Mouse (Mus musculus) forebrain, embryonic 13.5 days (tissue): ENCODE measurements around the gene Atp1a1. TPM values are rescaled to one million over a fixed set of nuclear protein-coding genes. Genes with fewer than 3 reads are reported as not detected.

Source experiments
- ATAC-seq: fragments of 200-750 bp; cut with Nextera tagmentation; 2 replicates; pipeline ENCODE4 v1.8.0; 2017
- H3K27ac ChIP-seq: fragments of 300-500 bp; sonication (generic); 2 replicates; pipeline ENCODE4 v1.5.1; 2015; ENCODE audit warnings: inconsistent platforms, mild to moderate bottlenecking, moderate library complexity
- H3K27me3 ChIP-seq: fragments of 300-500 bp; sonication (generic); 2 replicates; pipeline ENCODE4 v1.6.1; 2015; ENCODE audit warnings: mild to moderate bottlenecking, inconsistent platforms
- H3K36me3 ChIP-seq: fragments of 300-500 bp; sonication (generic); 2 replicates; pipeline ENCODE4 v1.6.1; 2015; ENCODE audit warnings: mild to moderate bottlenecking, inconsistent platforms; ENCODE audit not compliant: poor library complexity, severe bottlenecking
- H3K4me1 ChIP-seq: fragments of 300-500 bp; sonication (generic); 2 replicates; pipeline ENCODE4 v1.6.1; 2015; ENCODE audit warnings: inconsistent platforms
- H3K4me2 ChIP-seq: fragments of 300-500 bp; sonication (generic); 2 replicates; pipeline ENCODE4 v1.6.1; 2015; ENCODE audit warnings: inconsistent platforms, mild to moderate bottlenecking, moderate library complexity
- H3K4me3 ChIP-seq: fragments of 300-500 bp; sonication (generic); 2 replicates; pipeline ENCODE4 v1.5.1; 2015; ENCODE audit warnings: mild to moderate bottlenecking, inconsistent platforms
- H3K9ac ChIP-seq: fragments of 300-500 bp; sonication (generic); 2 replicates; pipeline ENCODE4 v1.6.1; 2015; ENCODE audit warnings: mild to moderate bottlenecking, inconsistent platforms
- H3K9me3 ChIP-seq: fragments of 300-500 bp; sonication (generic); replicated peaks from 2 replicates; pipeline ENCODE4 v1.6.1; 2016; ENCODE audit warnings: inconsistent platforms
- WGBS: fragments of 180-500 bp; shearing (Covaris S2); methylation state at CpG from one replicate; pipeline ENCODE4 v1.1.7; 2015; 5-methylcytosine and 5-hydroxymethylcytosine counted together
- polyA plus RNA-seq: library from polyadenylated mRNA; unstranded; fragments of >200 nt; fragmentation: Nextera tagmentation; extraction: Ambion mirVana; gene quantifications from 2 replicates; pipeline ENCODE4 v1.2.1, GENCODE M21; 2015

Atp1a1 gene
- polyA plus RNA-seq = 32.5 and 34.0 TPM in 2 replicates

DNA sequence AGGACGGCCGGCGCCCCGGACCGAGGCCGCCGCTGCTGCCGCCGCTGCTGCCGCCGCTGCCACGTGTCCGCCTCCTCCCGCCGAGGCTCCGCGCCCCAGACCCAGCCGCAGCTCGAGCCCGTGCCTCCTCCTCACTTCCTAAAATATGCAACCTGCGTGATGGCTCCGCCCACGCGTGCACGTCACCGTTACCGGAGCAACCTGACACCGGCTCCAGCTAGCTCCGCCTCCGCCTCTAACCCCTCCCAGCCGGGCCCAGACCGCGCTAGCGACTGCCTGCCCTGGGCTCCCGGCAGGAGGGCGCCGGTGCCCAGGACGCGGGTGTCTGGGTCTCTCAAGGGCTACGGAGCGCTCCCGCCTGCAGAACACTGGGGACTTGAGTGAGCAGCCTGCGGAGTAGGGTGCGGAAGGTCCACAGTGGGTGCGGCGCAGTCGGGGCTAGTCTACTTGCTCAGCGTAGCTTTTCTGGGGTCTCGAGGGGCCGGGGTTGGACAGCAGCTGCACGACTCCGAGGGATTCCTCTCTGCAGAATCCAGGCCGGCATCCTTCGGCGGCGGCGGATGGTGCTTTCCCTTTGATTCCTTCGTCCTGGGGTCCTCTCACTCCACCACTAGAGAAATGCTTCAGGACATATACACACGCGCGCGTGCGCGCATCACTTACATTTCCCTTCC, at the start of gene Atp1a1:
Gene Atp1a1 (minus strand): TSS at position 135 of the 674 bp plus-strand sequence.
- Histone ChIP-seq H3K9ac (peak within 1 kb of the TSS; percentile 90), H3K4me1 (peaks cover 57% of the 10 kb centered on the region), H3K27ac (peak within 1 kb of the TSS; percentile 95), H3K27me3 (peaks cover 12% of the 10 kb centered on the region; the same call in 1 of the 2 replicates), H3K4me3 (peak within 1 kb of the TSS; percentile 84), H3K9me3 (no peaks in the 10 kb centered on the region), H3K4me2 (peak within 1 kb of the TSS; percentile 83), H3K36me3 (no peaks in the 10 kb centered on the region)
- WGBS = under 1% methylated on average over 45 of the region's 64 CpGs
- peak; percentile 97 for ATAC-seq

DNA sequence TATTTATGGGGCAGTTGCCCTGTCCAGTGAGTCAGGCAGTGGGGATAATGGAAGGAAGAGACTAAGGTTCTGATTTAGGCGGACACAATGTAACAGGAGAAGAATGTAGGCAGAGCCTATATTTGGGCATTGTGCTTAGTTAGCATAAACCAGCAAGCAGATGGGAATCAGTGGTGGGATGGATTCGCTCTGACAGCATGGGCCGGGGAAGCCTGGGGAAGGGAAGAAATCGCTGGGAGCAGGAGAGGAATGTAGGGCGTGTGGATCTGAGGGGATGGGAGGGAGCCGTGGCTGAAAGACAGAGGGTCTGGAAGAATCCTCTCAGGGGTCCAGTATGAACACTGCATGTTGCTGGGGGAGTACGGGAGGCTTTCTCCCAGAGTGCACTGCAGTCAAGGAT, 49.0 kb upstream of the Atp1a1 start:
- Histone ChIP-seq H3K4me2 (no peak overlapping the region), H3K4me3 (no peak overlapping the region), H3K9me3 (no peaks in the 10 kb centered on the region), H3K27ac (no peak overlapping the region), H3K4me1 (no peaks in the 10 kb centered on the region), H3K9ac (no peak overlapping the region), H3K36me3 (no peaks in the 10 kb centered on the region), H3K27me3 (no peaks in the 10 kb centered on the region)
- WGBS = 71% methylated on average over 7 of the region's 7 CpGs
- peak; percentile 33; the same call in 1 of the 2 replicates for ATAC-seq

DNA sequence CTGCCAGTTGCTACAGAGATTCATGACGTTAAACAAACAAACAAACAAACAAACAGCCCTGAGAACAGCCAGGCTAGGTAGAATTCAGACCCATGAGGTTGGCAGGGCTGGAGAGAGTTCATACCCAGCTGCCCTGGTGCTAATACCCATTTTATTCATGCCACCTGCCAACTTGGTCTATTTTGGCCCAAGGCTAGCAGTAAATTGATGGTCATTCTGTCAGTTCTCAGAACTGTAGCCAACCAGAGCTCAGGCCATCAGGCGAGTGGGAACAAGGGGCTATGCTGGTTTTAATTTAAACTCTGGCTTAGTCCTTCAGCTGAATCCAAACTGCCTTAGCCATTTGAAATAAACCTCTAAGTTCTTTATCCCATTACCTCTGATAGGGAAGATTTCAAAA, 48.5 kb upstream of the Atp1a1 start:
- H3K4me3 ChIP-seq = no peak overlapping the region
- no peaks in the 10 kb centered on the region for H3K9me3 ChIP-seq
- no peaks in the 10 kb centered on the region for H3K27me3 ChIP-seq
- WGBS = 79% methylated on average over 2 of the region's 2 CpGs
- no peaks in the 10 kb centered on the region for H3K4me1 ChIP-seq
- H3K9ac ChIP-seq = no peak overlapping the region
- no peaks in the 10 kb centered on the region for H3K36me3 ChIP-seq
- no peak overlapping the region for H3K27ac ChIP-seq
- no peak for ATAC-seq
- H3K4me2 ChIP-seq = no peak overlapping the region

DNA sequence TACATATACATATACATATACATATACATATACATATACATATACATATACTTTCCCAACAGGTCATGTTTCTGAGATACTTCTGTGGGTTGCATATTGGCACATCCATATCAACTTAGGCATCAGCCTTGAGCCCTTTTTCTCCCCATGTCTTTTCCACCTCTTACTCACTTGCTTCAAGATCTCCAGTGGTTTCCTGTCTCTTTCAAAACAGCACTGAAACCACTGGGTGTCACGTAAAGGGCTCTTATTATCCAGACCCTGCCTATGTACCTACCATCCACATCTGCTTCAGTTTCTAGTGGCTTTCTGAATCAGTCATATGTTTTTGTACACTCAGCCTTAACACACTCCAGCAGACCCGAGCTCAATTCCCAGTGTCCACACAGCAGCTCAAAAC, 45.8 kb upstream of the Atp1a1 start:
- 85% methylated on average over 2 of the region's 2 CpGs for WGBS
- H3K4me3 ChIP-seq = no peak overlapping the region
- ATAC-seq = no peak
- H3K9ac ChIP-seq = no peak overlapping the region
- no peaks in the 10 kb centered on the region for H3K36me3 ChIP-seq
- H3K27me3 ChIP-seq = no peaks in the 10 kb centered on the region
- H3K9me3 ChIP-seq = no peaks in the 10 kb centered on the region
- H3K27ac ChIP-seq = no peak overlapping the region
- H3K4me1 ChIP-seq = peaks cover 8% of the 10 kb centered on the region; the same call in 1 of the 2 replicates
- H3K4me2 ChIP-seq = no peak overlapping the region

DNA sequence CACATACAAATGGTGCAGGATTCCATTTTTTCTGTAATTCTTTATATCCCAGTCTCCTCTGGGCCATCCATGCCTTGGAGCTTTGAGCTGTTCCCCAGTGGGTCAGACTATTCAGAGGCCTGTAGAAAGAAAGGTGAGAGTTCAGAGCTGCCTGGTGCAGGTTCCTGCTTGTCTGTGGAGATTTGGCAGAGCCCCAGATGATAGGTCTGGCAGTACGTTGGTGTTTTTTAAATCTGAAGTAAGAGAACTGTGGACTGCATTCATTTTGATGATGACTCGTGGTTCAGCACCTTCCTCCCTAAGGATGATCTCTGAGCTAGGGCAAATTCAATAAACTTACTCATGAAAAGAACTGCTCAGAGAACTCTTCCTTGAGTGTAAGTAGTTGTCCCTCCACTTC, 44.8 kb upstream of the Atp1a1 start:
- H3K4me3 ChIP-seq = no peak overlapping the region
- H3K4me2 ChIP-seq = no peak overlapping the region
- H3K27ac ChIP-seq = no peak overlapping the region
- no peaks in the 10 kb centered on the region for H3K9me3 ChIP-seq
- 79% methylated on average over 2 of the region's 2 CpGs for WGBS
- ATAC-seq = no peak
- H3K27me3 ChIP-seq = no peaks in the 10 kb centered on the region
- no peak overlapping the region for H3K9ac ChIP-seq
- H3K4me1 ChIP-seq = peaks cover 8% of the 10 kb centered on the region; the same call in 1 of the 2 replicates
- no peaks in the 10 kb centered on the region for H3K36me3 ChIP-seq

DNA sequence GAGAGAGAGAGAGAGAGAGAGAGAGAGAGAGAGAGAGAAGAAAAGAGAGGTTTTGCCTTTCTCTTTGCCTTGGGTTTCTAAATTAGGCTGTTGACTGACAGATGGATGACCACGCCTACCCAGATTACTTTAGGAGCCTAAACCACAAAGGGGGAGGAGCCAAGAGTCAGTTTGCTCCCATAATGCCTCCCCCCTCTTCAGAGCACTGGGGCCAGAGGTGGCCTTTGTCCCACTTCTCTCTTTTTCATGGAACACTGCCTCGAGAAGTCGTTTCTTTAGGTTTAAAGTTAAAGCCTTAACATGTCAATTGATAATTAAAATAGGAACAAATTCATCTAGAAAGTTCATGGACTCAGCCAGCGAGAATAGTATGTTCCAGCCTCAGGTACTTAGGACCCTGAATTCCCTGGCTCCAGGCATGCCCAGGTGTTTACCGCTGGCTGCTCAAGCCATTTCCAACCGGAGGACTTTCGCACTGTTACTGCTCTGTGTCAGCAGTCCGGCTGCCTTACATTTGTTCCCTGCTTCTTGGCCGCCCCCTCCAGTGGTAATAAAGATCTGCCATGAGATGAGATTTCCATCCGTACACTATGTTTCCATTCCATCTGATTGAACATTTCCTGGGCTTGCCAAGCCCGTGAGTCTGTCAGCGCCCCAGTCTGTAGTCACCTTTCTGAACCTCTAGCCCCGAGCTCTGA, 43.8 kb upstream of the Atp1a1 start:
- H3K9ac ChIP-seq = no peak overlapping the region
- H3K27ac ChIP-seq = no peak overlapping the region
- peaks cover 8% of the 10 kb centered on the region; the same call in 1 of the 2 replicates for H3K4me1 ChIP-seq
- no peak overlapping the region for H3K4me2 ChIP-seq
- no peak overlapping the region for H3K4me3 ChIP-seq
- no peak for ATAC-seq
- 80% methylated on average over 13 of the region's 13 CpGs for WGBS
- no peaks in the 10 kb centered on the region for H3K9me3 ChIP-seq
- no peaks in the 10 kb centered on the region for H3K27me3 ChIP-seq
- H3K36me3 ChIP-seq = no peaks in the 10 kb centered on the region

DNA sequence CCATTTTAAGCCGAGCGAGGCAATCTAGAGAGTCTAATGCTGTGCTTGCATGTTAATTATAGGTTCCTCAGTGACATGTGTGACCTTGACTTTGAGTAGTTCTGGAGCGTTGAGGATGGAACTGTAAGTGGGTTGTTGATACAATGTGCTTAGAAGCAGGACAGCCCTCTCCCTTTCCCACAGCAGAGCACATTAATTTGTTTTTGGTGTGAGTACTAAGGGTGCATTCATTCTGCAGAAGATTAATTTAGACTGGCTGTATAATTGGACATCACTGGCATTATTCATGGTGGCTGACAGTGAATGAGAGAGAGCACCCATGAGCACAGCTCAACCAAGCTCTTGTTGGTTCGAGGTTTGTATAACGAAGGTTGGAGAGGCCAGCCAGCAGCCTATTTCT, 42.3 kb upstream of the Atp1a1 start:
- H3K4me1 ChIP-seq = peaks cover 8% of the 10 kb centered on the region; the same call in 1 of the 2 replicates
- no peak overlapping the region for H3K9ac ChIP-seq
- no peaks in the 10 kb centered on the region for H3K36me3 ChIP-seq
- H3K9me3 ChIP-seq = no peaks in the 10 kb centered on the region
- ATAC-seq = 0 out of 2 replicates have a peak, but pooled peaks have one; percentile 24
- 24% methylated on average over 5 of the region's 5 CpGs for WGBS
- H3K4me3 ChIP-seq = no peak overlapping the region
- H3K4me2 ChIP-seq = no peak overlapping the region
- H3K27ac ChIP-seq = no peak overlapping the region
- H3K27me3 ChIP-seq = no peaks in the 10 kb centered on the region

DNA sequence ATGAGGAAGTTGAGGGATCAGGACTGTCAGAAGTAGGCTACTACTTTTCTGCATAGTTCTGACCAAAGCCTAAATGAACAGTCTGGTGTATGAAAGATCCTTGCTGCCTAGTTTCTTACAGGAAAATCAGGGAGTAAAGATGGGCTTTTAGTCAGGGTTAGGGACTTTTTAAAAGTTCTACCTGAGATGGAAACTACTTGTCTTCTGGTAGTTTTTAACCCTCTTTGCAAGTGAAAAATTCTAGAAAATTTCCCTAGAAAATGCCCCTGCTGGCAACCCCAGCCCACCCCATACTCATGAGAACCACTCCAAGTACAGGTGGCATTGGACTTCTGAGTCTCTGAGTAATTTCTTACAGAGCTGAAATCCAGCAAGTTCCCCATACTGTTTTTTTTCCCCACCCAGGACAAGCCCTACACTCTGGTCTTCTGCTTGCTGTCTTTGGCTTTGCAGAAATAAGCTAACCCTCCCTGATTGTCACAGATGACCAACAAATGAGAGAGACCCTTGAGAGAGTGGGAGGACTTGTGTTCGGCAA, 41.2 kb upstream of the Atp1a1 start:
- WGBS = 70% methylated on average over 1 of the region's 1 CpGs
- Histone ChIP-seq H3K27ac (no peak overlapping the region), H3K4me1 (peaks cover 8% of the 10 kb centered on the region; the same call in 1 of the 2 replicates), H3K9me3 (no peaks in the 10 kb centered on the region), H3K27me3 (no peaks in the 10 kb centered on the region), H3K4me3 (no peak overlapping the region), H3K9ac (no peak overlapping the region), H3K4me2 (no peak overlapping the region), H3K36me3 (no peaks in the 10 kb centered on the region)
- no peak for ATAC-seq

DNA sequence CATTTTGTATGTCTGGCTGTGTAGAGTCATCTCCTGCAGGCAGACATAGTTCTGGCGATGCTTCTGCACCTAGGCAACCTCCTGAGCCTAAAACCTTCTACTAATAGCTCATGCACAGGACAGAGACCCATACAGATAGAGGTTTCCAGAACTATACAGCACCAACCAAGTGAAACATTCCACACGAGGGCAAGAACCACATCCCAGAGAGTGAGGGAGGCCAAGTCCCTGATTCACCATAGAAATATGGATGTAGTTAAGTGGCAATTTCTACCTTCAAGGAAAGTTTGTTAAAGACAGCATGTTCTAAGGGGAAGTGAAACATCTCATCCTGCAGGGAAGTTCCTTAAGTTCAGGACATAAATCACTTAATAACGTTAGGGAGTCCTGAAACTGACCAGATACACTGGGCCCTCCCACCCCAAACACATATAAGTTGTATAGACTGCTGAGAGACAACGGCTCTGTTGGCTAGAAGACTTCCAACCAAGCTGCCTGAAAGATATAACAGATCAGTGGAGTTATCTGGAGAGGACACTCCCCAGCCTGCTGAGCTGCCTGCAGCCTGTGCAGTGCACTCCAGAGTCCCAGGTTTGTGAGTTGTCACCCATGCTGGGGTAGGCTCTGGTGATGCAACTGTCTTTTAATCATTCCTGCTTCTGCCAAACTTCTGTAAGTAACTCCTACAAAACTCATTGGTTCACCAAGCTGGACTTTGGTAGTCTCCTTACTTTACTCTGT, 39.7 kb upstream of the Atp1a1 start:
- H3K9me3 ChIP-seq = no peaks in the 10 kb centered on the region
- no peaks in the 10 kb centered on the region for H3K27me3 ChIP-seq
- no peak for ATAC-seq
- no peak overlapping the region for H3K9ac ChIP-seq
- H3K4me2 ChIP-seq = no peak overlapping the region
- 88% methylated on average over 4 of the region's 4 CpGs for WGBS
- H3K4me1 ChIP-seq = peaks cover 8% of the 10 kb centered on the region; the same call in 1 of the 2 replicates
- no peaks in the 10 kb centered on the region for H3K36me3 ChIP-seq
- H3K4me3 ChIP-seq = no peak overlapping the region
- no peak overlapping the region for H3K27ac ChIP-seq

DNA sequence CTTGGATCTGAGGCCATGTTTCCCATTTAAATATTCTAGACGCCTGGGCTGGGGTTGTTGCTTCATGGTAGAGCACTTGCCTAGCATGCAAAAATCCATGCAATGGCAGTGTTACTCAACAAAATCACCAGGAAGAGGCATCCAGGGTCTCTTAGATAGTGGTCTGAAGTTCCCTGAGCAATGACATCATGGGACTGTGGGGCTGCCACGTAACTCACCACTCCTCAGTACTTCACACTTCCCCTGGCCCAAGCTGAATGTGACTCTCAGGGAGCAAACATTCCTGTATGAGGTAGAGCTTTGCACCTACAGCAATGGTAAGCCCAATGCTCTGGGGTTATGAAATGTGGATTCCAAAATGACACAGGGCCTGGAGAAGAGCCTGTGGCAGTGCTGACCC, 38.8 kb upstream of the Atp1a1 start:
- Histone ChIP-seq H3K4me3 (no peak overlapping the region), H3K27me3 (no peaks in the 10 kb centered on the region), H3K36me3 (no peaks in the 10 kb centered on the region), H3K9me3 (no peaks in the 10 kb centered on the region), H3K27ac (no peak overlapping the region), H3K4me1 (peaks cover 8% of the 10 kb centered on the region; the same call in 1 of the 2 replicates), H3K9ac (no peak overlapping the region), H3K4me2 (no peak overlapping the region)
- no peak for ATAC-seq
- 92% methylated on average over 2 of the region's 2 CpGs for WGBS

DNA sequence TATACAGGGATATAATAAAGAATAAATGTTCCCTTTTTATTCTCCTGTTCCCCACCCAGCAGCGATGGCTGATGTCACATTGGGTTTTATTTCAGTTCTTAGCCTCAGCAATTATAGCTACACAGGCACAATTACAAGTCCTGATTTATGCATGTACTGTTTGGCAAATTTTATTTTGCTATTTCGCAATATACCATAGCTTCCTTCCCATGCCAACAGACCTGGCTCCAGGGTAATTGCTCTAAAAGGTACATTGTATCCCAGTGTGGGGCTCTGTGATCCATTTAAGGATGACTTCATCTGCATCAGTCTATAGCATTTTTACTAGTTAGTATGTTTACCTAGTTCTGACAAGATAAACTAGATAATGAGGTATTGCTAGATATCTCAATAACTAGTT, 33.7 kb upstream of the Atp1a1 start:
- Histone ChIP-seq H3K27me3 (no peaks in the 10 kb centered on the region), H3K36me3 (no peaks in the 10 kb centered on the region), H3K4me2 (no peak overlapping the region), H3K4me3 (no peak overlapping the region), H3K4me1 (peaks cover 6% of the 10 kb centered on the region; the same call in 1 of the 2 replicates), H3K9ac (no peak overlapping the region), H3K27ac (no peak overlapping the region), H3K9me3 (no peaks in the 10 kb centered on the region)
- ATAC-seq = no peak
- WGBS = 92% methylated on average over 2 of the region's 2 CpGs

DNA sequence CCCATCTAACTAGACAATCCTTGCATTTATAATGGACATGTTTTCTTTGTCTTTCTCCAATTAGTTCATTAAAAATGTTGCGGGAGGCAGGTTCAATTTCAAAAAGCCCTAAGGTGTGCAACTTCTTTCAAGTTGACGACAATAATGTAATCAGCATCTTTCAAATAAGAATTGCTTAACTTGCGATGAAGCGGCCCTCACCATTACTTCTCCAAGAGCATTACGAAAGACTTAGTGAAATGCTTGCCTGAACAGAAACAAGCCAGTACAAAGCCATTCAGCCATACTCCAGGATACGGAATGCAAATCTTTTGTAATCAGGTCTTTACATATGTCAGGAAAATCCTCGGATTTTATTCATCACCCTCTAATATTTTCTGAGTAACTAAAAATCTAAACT, 32.0 kb upstream of the Atp1a1 start:
- Histone ChIP-seq H3K27ac (no peak overlapping the region), H3K9ac (no peak overlapping the region), H3K4me3 (no peak overlapping the region), H3K4me1 (peaks cover 6% of the 10 kb centered on the region; the same call in 1 of the 2 replicates), H3K36me3 (no peaks in the 10 kb centered on the region), H3K4me2 (no peak overlapping the region), H3K27me3 (no peaks in the 10 kb centered on the region), H3K9me3 (no peaks in the 10 kb centered on the region)
- 43% methylated on average over 7 of the region's 7 CpGs for WGBS
- no peak for ATAC-seq
